Mouse (Mus musculus) midbrain, embryonic 13.5 days (tissue): ENCODE results near the gene Cd109. TPM values are rescaled to one million over a fixed set of nuclear protein-coding genes. Genes with fewer than 3 reads are reported as not detected.

Experiments used
- ATAC-seq: fragments of 200-750 bp; cut with Nextera tagmentation; 2 replicates; pipeline ENCODE4 v1.8.0; 2017; ENCODE audit warnings: mild to moderate bottlenecking, moderate TSS enrichment, moderate library complexity
- H3K27ac ChIP-seq: fragments of 300-500 bp; sonication (generic); 2 replicates; pipeline ENCODE4 v1.5.1; 2015; ENCODE audit warnings: inconsistent platforms, mild to moderate bottlenecking, moderate library complexity
- H3K27me3 ChIP-seq: fragments of 300-500 bp; sonication (generic); 2 replicates; pipeline ENCODE4 v1.6.1; 2015; ENCODE audit warnings: mild to moderate bottlenecking, inconsistent platforms
- H3K36me3 ChIP-seq: fragments of 300-500 bp; sonication (generic); 2 replicates; pipeline ENCODE4 v1.6.1; 2015; ENCODE audit warnings: mild to moderate bottlenecking, inconsistent platforms
- H3K4me1 ChIP-seq: fragments of 300-500 bp; sonication (generic); replicated peaks from 2 replicates; pipeline ENCODE4 v1.6.1; 2015; ENCODE audit warnings: inconsistent platforms
- H3K4me2 ChIP-seq: fragments of 300-500 bp; sonication (generic); replicated peaks from 2 replicates; pipeline ENCODE4 v1.6.1; 2015; ENCODE audit warnings: moderate library complexity, mild to moderate bottlenecking, inconsistent platforms
- H3K4me3 ChIP-seq: fragments of 300-500 bp; sonication (generic); replicated peaks from 2 replicates; pipeline ENCODE4 v1.5.1; 2015; ENCODE audit warnings: mild to moderate bottlenecking, inconsistent platforms
- H3K9ac ChIP-seq: fragments of 300-500 bp; sonication (generic); replicated peaks from 2 replicates; pipeline ENCODE4 v1.6.1; 2015; ENCODE audit warnings: mild to moderate bottlenecking, inconsistent platforms
- H3K9me3 ChIP-seq: fragments of 300-500 bp; sonication (generic); 2 replicates; pipeline ENCODE4 v1.6.1; 2016; ENCODE audit warnings: mild to moderate bottlenecking, inconsistent platforms
- WGBS: fragments of 180-500 bp; shearing (Covaris S2); methylation state at CpG from one replicate; pipeline ENCODE4 v1.1.7; 2015; 5-methylcytosine and 5-hydroxymethylcytosine counted together
- polyA plus RNA-seq: library from polyadenylated mRNA; unstranded; fragments of >200 nt; fragmentation: Nextera tagmentation; extraction: Ambion mirVana; gene quantifications from 2 replicates; pipeline ENCODE4 v1.2.1, GENCODE M21; 2015

The Cd109 gene
- polyA plus RNA-seq: 1.4 and 1.5 TPM in 2 replicates

DNA sequence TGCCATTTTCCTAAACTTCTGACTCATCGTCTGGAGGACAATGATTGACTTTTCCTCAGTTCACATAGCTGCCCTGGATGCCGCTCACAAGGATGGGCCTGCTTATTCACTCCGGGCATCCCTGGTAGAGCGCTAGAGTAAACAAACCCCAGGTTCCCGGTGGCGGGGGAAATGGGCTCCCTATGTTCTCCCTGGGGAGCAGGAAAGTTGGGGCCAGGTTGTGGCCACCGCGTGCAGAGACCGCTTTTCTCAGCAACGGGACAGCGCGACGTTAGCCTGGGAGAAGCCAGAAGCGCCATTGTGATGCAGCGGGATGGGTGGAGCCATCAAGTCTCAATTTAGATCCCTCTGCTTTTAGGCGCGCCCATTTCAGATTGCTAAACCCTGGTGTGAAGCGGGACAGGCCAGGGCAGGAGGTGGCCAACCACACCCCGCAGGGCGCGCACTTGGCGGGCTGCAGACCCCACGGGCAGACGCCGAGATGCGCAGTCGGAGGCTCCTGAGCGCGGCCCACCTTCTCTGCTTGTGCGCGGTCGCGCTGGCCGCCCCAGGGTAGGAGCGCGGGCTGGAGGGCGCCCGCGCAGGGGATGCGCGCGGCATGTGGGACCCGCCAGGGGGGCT lies at the start of gene Cd109:
Cd109 (plus strand) TSS at position 146 of the 621 bp plus-strand sequence.
- no peak within 1 kb of the TSS for H3K27ac ChIP-seq
- no peaks in the 10 kb centered on the region for H3K36me3 ChIP-seq
- H3K9ac ChIP-seq: peak within 1 kb of the TSS; percentile 72
- H3K4me3 ChIP-seq: peak within 1 kb of the TSS; percentile 59
- 0% methylated on average over 43 of the region's 43 CpGs for WGBS
- H3K9me3 ChIP-seq: no peaks in the 10 kb centered on the region
- peak; percentile 88 for ATAC-seq
- H3K4me2 ChIP-seq: peak within 1 kb of the TSS; percentile 97
- peaks cover 20% of the 10 kb centered on the region for H3K27me3 ChIP-seq
- peaks cover 13% of the 10 kb centered on the region for H3K4me1 ChIP-seq

DNA sequence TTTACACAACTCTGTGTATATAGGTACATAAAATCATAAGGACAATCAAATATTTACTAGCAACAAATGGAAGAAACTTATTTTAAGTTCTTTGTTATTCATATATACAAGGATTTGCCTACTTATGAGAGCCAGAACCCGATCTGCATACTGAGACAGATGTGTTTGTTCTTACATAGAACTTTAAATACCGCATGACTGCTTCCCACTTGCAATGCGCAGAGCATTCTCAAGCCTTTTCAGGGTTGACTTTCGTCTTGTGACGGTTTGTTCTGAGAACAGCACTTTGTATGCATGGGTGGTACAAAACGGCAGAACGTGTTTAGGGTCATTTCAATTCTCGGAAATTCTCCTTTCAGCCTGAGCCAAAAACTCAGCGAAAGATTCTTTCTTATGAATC lies 45.4 kb upstream of the Cd109 start:
- no peak overlapping the region for H3K4me3 ChIP-seq
- no peak overlapping the region for H3K27ac ChIP-seq
- no peaks in the 10 kb centered on the region for H3K4me1 ChIP-seq
- H3K9me3 ChIP-seq: no peaks in the 10 kb centered on the region
- H3K9ac ChIP-seq: no peak overlapping the region
- H3K27me3 ChIP-seq: no peaks in the 10 kb centered on the region
- H3K36me3 ChIP-seq: peaks cover 31% of the 10 kb centered on the region
- ATAC-seq: no peak
- 86% methylated on average over 9 of the region's 9 CpGs for WGBS
- no peak overlapping the region for H3K4me2 ChIP-seq

- ATAC-seq: no peak
- peaks cover 47% of the 10 kb centered on the region for H3K36me3 ChIP-seq
- H3K27me3 ChIP-seq: no peaks in the 10 kb centered on the region
- 90% methylated on average over 5 of the region's 5 CpGs for WGBS
- no peak overlapping the region for H3K4me3 ChIP-seq
- no peak overlapping the region for H3K9ac ChIP-seq
- peaks cover 6% of the 10 kb centered on the region for H3K4me1 ChIP-seq
- no peak overlapping the region for H3K27ac ChIP-seq
- H3K4me2 ChIP-seq: no peak overlapping the region
- no peaks in the 10 kb centered on the region for H3K9me3 ChIP-seq
Observed at GRCm38 (mm10) chr9:78576466-78576865, 38.9 kb upstream of the Cd109 start.

DNA sequence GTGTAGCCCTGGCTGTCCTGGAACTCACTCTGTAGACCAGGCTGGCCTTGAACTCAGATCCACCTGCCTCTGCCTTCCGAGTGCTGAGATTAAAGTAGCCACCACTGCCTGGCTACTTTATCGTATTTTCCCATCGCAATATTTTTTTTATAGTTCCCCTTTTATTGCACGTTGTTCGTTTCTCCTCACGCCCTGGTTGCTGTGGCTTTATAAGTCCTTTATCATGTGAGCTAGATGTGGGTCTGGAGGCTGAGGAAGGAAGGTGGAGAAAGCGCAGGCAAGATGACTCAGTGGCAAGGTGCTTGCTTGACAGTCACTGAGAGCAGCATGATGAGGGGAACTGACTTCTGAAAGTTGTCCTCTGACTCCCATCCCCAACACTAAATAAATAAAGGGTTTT lies 36.5 kb upstream of the Cd109 start:
- H3K9me3 ChIP-seq: no peaks in the 10 kb centered on the region
- no peak overlapping the region for H3K4me2 ChIP-seq
- H3K36me3 ChIP-seq: peaks cover 42% of the 10 kb centered on the region
- ATAC-seq: no peak
- no peak overlapping the region for H3K9ac ChIP-seq
- 93% methylated on average over 7 of the region's 7 CpGs for WGBS
- H3K4me3 ChIP-seq: no peak overlapping the region
- H3K27me3 ChIP-seq: no peaks in the 10 kb centered on the region
- H3K27ac ChIP-seq: no peak overlapping the region
- peaks cover 6% of the 10 kb centered on the region for H3K4me1 ChIP-seq

- Histone ChIP-seq H3K4me1 (peaks cover 6% of the 10 kb centered on the region), H3K9me3 (no peaks in the 10 kb centered on the region), H3K27me3 (no peaks in the 10 kb centered on the region), H3K4me3 (no peak overlapping the region), H3K4me2 (no peak overlapping the region), H3K9ac (no peak overlapping the region), H3K27ac (no peak overlapping the region), H3K36me3 (peaks cover 45% of the 10 kb centered on the region)
- 38% methylated on average over 10 of the region's 10 CpGs for WGBS
- 0 out of 2 replicates have a peak, but pooled peaks have one; percentile 45 for ATAC-seq
Observed at GRCm38 (mm10) chr9:78579644-78580396, 35.5 kb upstream of the Cd109 start.

DNA sequence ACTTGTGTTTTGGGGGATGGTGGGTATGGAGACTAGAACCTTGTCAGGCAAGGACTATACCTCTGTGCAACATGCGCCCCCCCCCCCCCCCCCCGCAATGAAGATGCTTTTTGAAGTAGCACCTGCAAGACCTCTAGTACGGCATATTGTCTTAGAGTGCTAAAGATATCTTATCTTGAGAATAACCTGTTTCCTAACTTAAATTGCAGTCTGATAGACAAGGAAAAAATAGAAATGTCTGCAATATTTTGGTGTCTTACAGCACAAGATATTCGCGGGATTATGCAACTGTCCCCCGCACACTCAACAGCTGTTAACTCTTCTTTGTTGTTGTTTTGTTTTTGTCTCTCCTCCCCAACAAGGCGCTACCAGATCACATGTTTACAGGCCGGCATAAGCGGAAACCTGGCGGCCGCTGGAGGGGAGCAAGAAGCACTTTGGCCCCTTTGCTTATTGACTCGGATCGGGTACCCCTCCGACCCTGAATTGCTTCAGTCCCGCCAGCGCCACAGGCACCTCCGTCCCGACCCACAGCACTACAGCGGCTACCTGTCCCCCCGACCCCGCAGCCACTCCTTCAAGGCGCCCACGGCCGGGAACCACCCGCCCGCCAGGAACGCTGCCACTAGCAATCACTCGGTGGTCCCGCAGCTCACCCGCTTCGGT lies 28.0 kb upstream of the Cd109 start:
- WGBS: 3% methylated on average over 31 of the region's 31 CpGs
- Histone ChIP-seq H3K27me3 (no peaks in the 10 kb centered on the region), H3K4me2 (peak overlapping the region; percentile 61), H3K4me3 (peak overlapping the region; percentile 68), H3K9ac (peak overlapping the region; percentile 74), H3K27ac (peak overlapping the region; percentile 64), H3K9me3 (no peaks in the 10 kb centered on the region), H3K4me1 (peaks cover 10% of the 10 kb centered on the region), H3K36me3 (0 out of 2 replicates have a peak, but pooled peaks cover 12% of the 10 kb centered on the region)
- ATAC-seq: no peak; the same call in 1 of the 2 replicates

- Histone ChIP-seq H3K27ac (peak within 1 kb of the TSS; percentile 64), H3K4me3 (peak within 1 kb of the TSS; percentile 68), H3K4me2 (peak within 1 kb of the TSS; percentile 61), H3K4me1 (peaks cover 10% of the 10 kb centered on the region), H3K9ac (peak within 1 kb of the TSS; percentile 74), H3K36me3 (0 out of 2 replicates have a peak, but pooled peaks cover 12% of the 10 kb centered on the region), H3K27me3 (no peaks in the 10 kb centered on the region), H3K9me3 (no peaks in the 10 kb centered on the region)
- whole genome bisulfite sequencing: under 1% methylated on average over 27 of the region's 27 CpGs
- ATAC-seq: peak; percentile 98
Observed at GRCm38 (mm10) chr9:78587914-78588313, 27.4 kb upstream of the Cd109 start, which contains the start of gene Slc17a5. Gene Slc17a5, minus strand, starts transcription at chr9:78588041.

DNA sequence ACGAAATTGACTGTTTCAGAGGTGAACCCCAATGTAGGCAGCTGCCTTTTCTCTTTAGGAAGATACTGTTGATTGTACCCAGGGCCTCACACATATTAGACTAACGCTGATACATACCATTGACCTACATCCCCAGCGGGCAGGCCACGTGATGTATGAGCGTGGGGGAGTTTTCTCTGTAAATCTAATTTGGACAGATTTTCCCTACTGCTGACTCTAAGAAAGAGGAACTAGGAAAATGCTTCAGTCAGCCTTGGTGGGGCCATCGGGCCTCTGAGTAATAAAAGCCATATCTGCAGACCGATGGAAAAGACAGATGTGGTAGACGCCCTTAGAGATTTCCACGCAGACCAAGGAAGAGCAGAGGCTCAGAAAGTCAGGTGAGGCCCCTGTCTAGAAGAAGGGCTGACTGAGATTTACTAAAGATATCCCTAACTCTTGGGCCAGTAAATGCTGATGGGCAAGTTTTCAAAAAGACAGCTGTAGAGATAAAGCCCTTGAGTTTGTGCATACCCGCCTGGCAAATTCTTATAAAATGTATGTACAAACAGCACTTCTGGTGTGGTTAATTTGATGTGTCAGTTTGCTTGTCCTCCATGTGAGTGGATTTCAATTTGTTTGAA lies 26.8 kb upstream of the Cd109 start:
- 0 out of 2 replicates have a peak, but pooled peaks cover 9% of the 10 kb centered on the region for H3K36me3 ChIP-seq
- no peaks in the 10 kb centered on the region for H3K9me3 ChIP-seq
- H3K4me2 ChIP-seq: peak overlapping the region; percentile 61
- peaks cover 10% of the 10 kb centered on the region for H3K4me1 ChIP-seq
- no peaks in the 10 kb centered on the region for H3K27me3 ChIP-seq
- ATAC-seq: peak; percentile 62
- peak overlapping the region; percentile 56; the same call in 1 of the 2 replicates for H3K27ac ChIP-seq
- peak overlapping the region; percentile 68 for H3K4me3 ChIP-seq
- WGBS: 84% methylated on average over 10 of the region's 10 CpGs
- 0 out of 2 replicates have a peak overlapping the region, but pooled peaks have one; percentile 40 for H3K9ac ChIP-seq

GRCm38 (mm10) chr9:78590471-78590870 lies 24.9 kb upstream of the Cd109 start:
- WGBS: 92% methylated on average over 2 of the region's 2 CpGs
- ATAC-seq: no peak
- Histone ChIP-seq H3K4me1 (peaks cover 10% of the 10 kb centered on the region), H3K4me3 (no peak overlapping the region), H3K9ac (no peak overlapping the region), H3K27ac (no peak overlapping the region), H3K27me3 (no peaks in the 10 kb centered on the region), H3K36me3 (no peaks in the 10 kb centered on the region), H3K9me3 (no peaks in the 10 kb centered on the region), H3K4me2 (no peak overlapping the region)

DNA sequence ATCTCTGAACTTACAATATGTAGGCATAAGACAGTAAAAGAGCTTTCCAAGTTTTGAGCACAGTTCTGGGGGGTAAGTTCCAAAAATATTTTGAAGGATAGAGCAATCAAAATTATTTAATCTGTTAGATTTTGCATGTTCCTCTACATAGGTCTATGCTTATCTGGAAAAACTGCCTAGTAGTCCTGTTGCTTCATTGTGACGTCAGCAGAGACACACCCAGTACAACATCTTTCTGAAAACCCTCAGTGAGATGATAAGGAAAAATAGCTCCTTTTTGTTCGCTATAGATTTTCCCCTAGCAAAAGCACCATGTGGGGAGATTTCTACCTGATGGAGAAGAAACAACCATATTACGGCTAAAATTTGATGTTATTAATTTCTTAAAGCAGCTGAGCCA lies 20.1 kb upstream of the Cd109 start:
- Histone ChIP-seq H3K9me3 (no peaks in the 10 kb centered on the region), H3K4me3 (no peak overlapping the region), H3K9ac (no peak overlapping the region), H3K27me3 (no peaks in the 10 kb centered on the region), H3K27ac (no peak overlapping the region), H3K36me3 (no peaks in the 10 kb centered on the region), H3K4me2 (no peak overlapping the region), H3K4me1 (no peaks in the 10 kb centered on the region)
- ATAC-seq: no peak
- WGBS: 87% methylated on average over 3 of the region's 3 CpGs

- Histone ChIP-seq H3K4me2 (no peak overlapping the region), H3K4me3 (no peak overlapping the region), H3K9ac (no peak overlapping the region), H3K4me1 (no peaks in the 10 kb centered on the region), H3K9me3 (no peaks in the 10 kb centered on the region), H3K36me3 (no peaks in the 10 kb centered on the region), H3K27ac (no peak overlapping the region), H3K27me3 (no peaks in the 10 kb centered on the region)
- WGBS: 91% methylated on average over 18 of the region's 18 CpGs
- no peak for ATAC-seq
Observed at GRCm38 (mm10) chr9:78595769-78596555, 19.4 kb upstream of the Cd109 start.
